Mouse (Mus musculus): ENCODE data around the gene Gstm4.
"Not testable (repeated sequence)": the region's sequence is repeated elsewhere in the genome, so short reads cannot be mapped to it uniquely, and the experiment has no call there.

Gstm4 gene

DNA sequence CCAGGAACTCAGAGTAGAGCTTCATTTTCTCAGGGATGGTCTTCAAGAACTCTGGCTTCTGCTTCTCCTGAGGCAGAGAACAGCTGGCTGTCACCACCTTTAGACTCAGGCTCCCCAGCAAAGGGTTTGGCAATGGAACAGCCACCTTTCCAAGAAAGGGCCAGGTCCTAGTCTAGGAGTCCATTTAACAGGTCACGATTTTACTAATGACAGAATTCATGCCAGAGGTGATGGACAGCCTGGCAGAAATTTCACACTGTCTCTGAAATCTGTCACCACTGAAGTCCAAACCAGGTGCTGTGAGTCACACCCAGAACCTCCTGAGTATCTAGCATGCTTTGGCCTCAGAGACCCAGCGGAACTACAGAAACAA, 29.7 kb downstream of the Gstm4 start:
- DNase-seq = no peak

GRCm38 (mm10) chr3:108014098-108014973, 30.4 kb downstream of the Gstm4 start:
- no peak for DNase-seq

DNA sequence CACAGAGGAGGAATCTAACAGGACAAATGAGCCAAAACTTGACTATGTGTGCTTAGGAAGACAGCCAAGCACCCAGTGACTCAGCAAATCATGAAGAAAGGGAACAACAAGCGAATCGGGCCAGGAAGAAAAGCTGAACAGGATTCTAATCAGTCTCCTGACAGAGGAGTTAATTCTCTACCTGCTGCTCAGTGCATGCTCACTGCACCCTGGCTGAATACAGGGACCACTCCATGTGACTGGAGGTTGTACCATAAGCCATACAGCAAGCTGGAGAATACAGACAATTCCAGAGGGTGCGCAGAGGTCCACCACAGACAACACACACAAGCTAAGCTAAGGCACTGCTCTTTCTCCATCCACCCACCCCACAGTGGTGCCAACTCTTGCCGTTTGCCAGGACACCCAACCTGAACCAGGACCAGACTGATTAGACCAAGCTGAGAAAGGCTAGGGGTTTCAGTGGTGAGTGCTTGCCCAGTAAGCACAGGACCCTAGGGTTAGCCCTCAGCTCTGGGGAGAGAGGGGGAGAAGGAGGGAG, 31.3 kb downstream of the Gstm4 start:
- no peak for DNase-seq

DNA sequence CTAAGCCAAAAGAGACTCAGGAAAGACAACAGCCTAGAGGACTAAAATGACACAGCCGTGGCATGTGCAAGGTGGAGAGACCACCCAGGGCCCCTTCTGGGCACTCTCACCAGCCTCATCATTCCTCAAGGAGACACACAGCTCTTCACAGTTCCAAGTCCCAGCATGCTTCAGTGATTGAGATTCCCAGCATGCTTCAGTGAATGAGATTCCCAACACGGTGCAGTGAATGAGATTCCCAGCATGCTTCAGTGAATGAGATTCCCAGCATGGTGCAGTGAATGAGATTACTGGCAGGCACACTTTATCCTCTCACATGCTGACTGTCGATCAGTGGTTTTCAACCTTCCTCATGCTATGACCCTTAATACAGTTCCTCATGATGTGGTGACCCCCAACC, 33.1 kb downstream of the Gstm4 start:
- DNase-seq = no peak

DNA sequence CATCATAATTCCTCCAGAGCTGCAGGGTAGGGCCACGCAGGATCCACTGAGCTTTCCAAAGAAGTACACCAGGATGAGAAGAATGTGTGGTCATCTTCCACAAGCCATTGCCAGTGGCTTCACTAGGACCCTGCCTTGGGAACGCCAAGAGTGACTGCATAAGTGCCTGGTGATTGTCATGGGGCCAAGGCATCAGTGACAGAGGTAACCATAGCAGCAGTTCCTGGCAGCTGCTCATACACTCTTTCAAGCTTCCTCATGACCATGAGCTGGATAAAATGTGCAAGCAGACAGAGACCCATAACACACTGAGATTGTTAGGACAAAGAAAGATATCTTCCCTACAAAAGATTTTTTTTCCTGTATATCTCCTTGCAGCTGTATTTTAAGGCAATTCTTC, 34.4 kb downstream of the Gstm4 start:
- no peak for DNase-seq

- DNase-seq = no peak
Measured at GRCm38 (mm10) chr3:108002021-108002420, 42.7 kb downstream of the Gstm4 start.

DNA sequence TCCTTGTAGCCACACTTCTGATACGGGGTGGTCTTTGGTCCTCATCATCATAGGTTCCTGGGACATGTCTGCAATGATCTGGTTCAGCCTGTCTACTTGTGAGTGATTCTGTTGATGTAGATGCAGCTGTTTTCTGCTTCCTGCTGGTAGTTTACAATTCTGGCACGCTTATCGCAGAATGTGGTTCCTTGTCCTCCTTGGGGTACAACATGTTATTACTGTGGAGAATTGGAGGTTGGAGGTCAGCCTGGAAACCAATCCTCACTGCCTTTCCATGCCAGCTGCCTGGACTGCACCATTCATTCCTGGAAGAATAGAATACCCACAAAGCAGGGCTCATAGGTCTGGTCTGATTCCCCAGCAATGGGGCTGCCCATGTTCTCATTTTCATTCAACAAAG, 45.2 kb downstream of the Gstm4 start:
- DNase-seq = no peak

GRCm38 (mm10) chr3:107998591-107998990, 46.1 kb downstream of the Gstm4 start:
- no peak for DNase-seq

- DNase-seq = no peak
Measured at GRCm38 (mm10) chr3:107996576-107996975, 48.1 kb downstream of the Gstm4 start.

DNA sequence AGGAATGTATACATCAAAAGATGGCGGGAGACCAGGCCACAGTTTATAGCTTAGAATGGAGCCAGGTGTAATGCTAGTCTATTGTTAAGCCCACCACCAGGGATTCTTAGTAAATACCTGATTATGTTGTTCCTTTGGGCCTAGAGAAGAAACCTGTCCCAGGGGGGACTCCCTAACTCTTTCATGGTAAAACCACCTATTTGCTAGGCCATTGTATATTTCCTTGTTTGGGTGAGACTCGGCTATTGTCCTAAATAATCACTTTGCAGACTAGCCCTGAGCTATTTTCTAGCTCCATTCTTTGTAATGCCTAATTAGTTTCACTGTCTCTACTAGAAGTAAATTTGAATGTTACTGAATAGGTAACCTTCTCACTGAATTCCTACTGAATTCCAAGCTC, 48.7 kb downstream of the Gstm4 start:
- DNase-seq = not testable (repeated sequence)

Data from thymus, postnatal 36 days (tissue).